Mouse (Mus musculus) spleen, adult 2 months (tissue): Measurements from ENCODE around the gene Olfr810.

Experiments
- CTCF ChIP-seq: fragments of 200-500 bp; IDR thresholded peaks from 2 replicates; pipeline ENCODE4 v1.5.1; 2011; ENCODE audit warnings: mild to moderate bottlenecking, inconsistent platforms; ENCODE audit not compliant: insufficient read depth, insufficient read length, insufficient replicate concordance; ENCODE audit errors: extremely low read depth
- POLR2A ChIP-seq: fragments of 200-500 bp; IDR thresholded peaks from 2 replicates; pipeline ENCODE4 v1.6.1; 2011; ENCODE audit warnings: low read depth, low read length, inconsistent platforms

DNA sequence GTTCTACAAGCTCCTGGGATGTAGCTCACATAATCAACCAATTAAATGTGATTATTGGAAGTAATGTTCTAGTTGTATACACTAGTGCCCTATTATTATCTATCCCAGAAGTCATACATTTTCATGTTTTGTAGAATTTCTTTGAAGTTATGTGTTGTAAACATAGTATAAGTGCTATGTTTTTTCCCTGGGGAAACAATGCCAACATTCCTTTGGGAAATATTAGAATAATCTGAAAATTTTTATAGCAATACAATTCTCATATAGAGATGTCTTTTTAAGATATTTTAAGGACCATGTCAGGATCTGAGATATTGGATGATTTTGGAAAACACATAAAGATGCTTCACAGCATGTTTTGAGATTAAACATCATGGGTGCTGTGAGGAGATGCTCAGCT is 20.4 kb downstream of the Olfr810 start, which contains the start of gene Olfr809:
- TF ChIP-seq POLR2A (no peak), CTCF (no peak)
